Comparison of ENCODE assay signal across 9 mouse cellular contexts in the genomic region with DNA sequence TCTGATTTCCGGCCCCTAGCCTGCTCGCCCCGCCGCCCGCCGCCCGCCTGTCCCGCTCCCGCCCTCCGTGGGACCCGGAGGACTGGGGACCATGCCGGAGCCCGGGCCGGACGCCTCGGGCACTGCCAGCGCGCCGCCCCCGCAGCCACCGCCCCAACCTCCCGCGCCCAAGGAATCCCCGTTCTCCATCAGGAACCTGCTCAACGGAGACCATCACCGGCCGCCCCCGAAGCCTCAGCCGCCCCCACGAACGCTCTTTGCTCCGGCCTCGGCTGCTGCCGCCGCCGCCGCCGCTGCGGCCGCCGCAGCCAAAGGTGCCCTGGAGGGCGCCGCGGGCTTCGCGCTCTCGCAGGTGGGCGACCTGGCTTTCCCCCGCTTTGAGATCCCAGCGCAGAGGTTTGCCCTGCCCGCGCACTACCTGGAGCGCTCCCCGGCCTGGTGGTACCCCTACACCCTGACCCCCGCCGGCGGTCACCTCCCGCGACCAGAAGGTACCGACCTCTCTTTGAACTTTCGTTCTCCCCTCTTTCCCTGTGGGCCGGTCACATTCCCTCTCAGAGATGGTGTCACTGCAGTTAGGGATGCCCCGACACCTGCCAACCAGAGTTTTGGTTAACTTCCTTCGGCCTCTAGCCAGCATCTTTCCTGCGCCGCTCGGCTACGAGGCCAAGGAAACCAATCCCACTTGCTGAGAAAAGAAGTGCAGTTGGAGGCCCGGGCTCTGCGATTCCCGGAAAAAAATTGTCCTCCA. TPM values are rescaled to one million over a fixed set of nuclear protein-coding genes. Genes with fewer than 3 reads are reported as not detected.
DNase-seq lines count a peak whose midpoint lies in the region; ATAC-seq and TF ChIP-seq lines count a peak whose summit lies in the region.
"Had no signal": no experiment of that assay in that cellular context is flagged by ENCODE, and none has a peak within 500 bp of the region (broad histone marks: within the 10 kb centered on the region; RNA-seq: fewer than 3 reads in every experiment).

No protein-coding gene starts in this region.

- peak overlapping the region; percentile 14; the same call in 1 of the 2 replicates for H3K9ac ChIP-seq in forebrain, embryonic 11.5 days (ENCODE audit: low read length)

- peak overlapping the region; percentile 34 for H3K4me3 ChIP-seq in forebrain, embryonic 11.5 days (ENCODE audit: low read depth, low read length)
- peak overlapping the region; percentile 57 for H3K4me3 ChIP-seq in limb, embryonic 10.5 days
- no peak overlapping the region for H3K4me3 ChIP-seq in thymus, adult 2 months (ENCODE audit: control insufficient read depth, insufficient read depth, low read length)
- H3K4me3 ChIP-seq: left cerebral cortex, adult 2 months had no signal

- H3K9me3 ChIP-seq in forebrain, embryonic 11.5 days (ENCODE audit: control insufficient read depth, low read length) = no peaks in the 10 kb centered on the region
- no peaks in the 10 kb centered on the region for H3K9me3 ChIP-seq in limb, embryonic 10.5 days (replicated peaks)

- DNase-seq in kidney, postnatal 4 days = peak; percentile 22 to 27
- no peak for DNase-seq in kidney, adult 11 months
- no peak for DNase-seq in forebrain, embryonic 11.5 days (ENCODE audit: low spot score)
- peak; percentile 67 for DNase-seq in limb, embryonic 10.5 days (ENCODE audit: low spot score)
- peak; percentile 37 for DNase-seq in retina, embryonic 14.5 days (ENCODE audit: low spot score)
- no peak for DNase-seq in adrenal gland, postnatal 36 days
- no peak for DNase-seq in urinary bladder, postnatal 36 days (ENCODE audit: low spot score in 2 of 2)
- DNase-seq in thymus, adult 2 months = no peak

- no peak overlapping the region for H3K27ac ChIP-seq in forebrain, embryonic 11.5 days (ENCODE audit: low read depth, low read length)
- peak overlapping the region; percentile 51 for H3K27ac ChIP-seq in limb, embryonic 10.5 days
- H3K27ac ChIP-seq in thymus, adult 2 months (ENCODE audit: control insufficient read depth, insufficient read depth, low read length) = no peak overlapping the region
- H3K27ac ChIP-seq: left cerebral cortex, adult 2 months had no signal

- peaks cover 96% of the 10 kb centered on the region for H3K27me3 ChIP-seq in forebrain, embryonic 11.5 days (ENCODE audit: control insufficient read depth, insufficient read depth, low read length)
- H3K27me3 ChIP-seq in limb, embryonic 10.5 days (ENCODE audit: low read depth, poor library complexity, severe bottlenecking) = peaks cover 100% of the 10 kb centered on the region
- H3K27me3 ChIP-seq in thymus, adult 2 months (ENCODE audit: control insufficient read depth, insufficient read depth, low read length) = peaks cover 28% of the 10 kb centered on the region

- peaks cover 22% of the 10 kb centered on the region for H3K4me1 ChIP-seq in forebrain, embryonic 11.5 days (replicated peaks; ENCODE audit: control insufficient read depth, insufficient read depth, low read length)
- peaks cover 32% of the 10 kb centered on the region for H3K4me1 ChIP-seq in limb, embryonic 10.5 days
- H3K4me1 ChIP-seq in thymus, adult 2 months (replicated peaks; ENCODE audit: control insufficient read depth, insufficient read depth, low read length) = no peaks in the 10 kb centered on the region

- no peak for TF ChIP-seq POLR2A in thymus, adult 2 months (IDR thresholded peaks at IDR 0.05; ENCODE audit: control insufficient read depth, extremely low read depth, insufficient read depth, low read length, poor library complexity)

- WGBS in forebrain, embryonic 11.5 days = 1% methylated on average over 69 of the region's 71 CpGs
- under 1% methylated on average over 71 of the region's 71 CpGs for WGBS in limb, embryonic 10.5 days
- 3% methylated on average over 69 of the region's 71 CpGs for WGBS in thymus, adult 2 months

- peak; percentile 40; the same call in 1 of the 2 replicates for ATAC-seq in forebrain, embryonic 11.5 days (replicated peaks; ENCODE audit: low FRiP score)

- no peaks in the 10 kb centered on the region for H3K36me3 ChIP-seq in forebrain, embryonic 11.5 days (ENCODE audit: control insufficient read depth, insufficient read depth, low read length)
- no peaks in the 10 kb centered on the region for H3K36me3 ChIP-seq in limb, embryonic 10.5 days
- no peaks in the 10 kb centered on the region for H3K36me3 ChIP-seq in thymus, adult 2 months (ENCODE audit: control insufficient read depth, insufficient read depth, low read length)

- no peak for TF ChIP-seq CTCF in thymus, adult 2 months (IDR thresholded peaks at IDR 0.05; ENCODE audit: borderline replicate concordance, control insufficient read depth, extremely low read depth, insufficient read depth, low read length, poor library complexity)

- H3K4me2 ChIP-seq in forebrain, embryonic 11.5 days (ENCODE audit: low read depth, low read length, severe bottlenecking) = peak overlapping the region; percentile 79

RNA-seq across cellular contexts. Expression of a gene that starts 0.4 kb away (rescaled TPM):
- 0.29 and 0.31 TPM in 2 replicates for polyA plus RNA-seq in forebrain, embryonic 11.5 days (2014; fragmentation: Nextera tagmentation; extraction: Ambion mirVana)
- not detected in 2 replicates for polyA plus RNA-seq in limb, embryonic 10.5 days (2016; fragmentation: Nextera tagmentation; extraction: Ambion mirVana)
- total RNA-seq in adrenal gland, postnatal 36 days (2021) = not detected
- polyA plus RNA-seq in thymus, adult 2 months (2012; rRNA removed) = 0.75 and 1.0 TPM in 2 replicates
- total RNA-seq: left cerebral cortex, adult 2 months had no signal

RNA-seq across cellular contexts. Expression of a gene that starts 5.5 kb away (rescaled TPM):
- 0.61 and 0.68 TPM in 2 replicates for polyA plus RNA-seq in forebrain, embryonic 11.5 days (2014; fragmentation: Nextera tagmentation; extraction: Ambion mirVana)
- not detected in 2 replicates for polyA plus RNA-seq in limb, embryonic 10.5 days (2016; fragmentation: Nextera tagmentation; extraction: Ambion mirVana)
- not detected for total RNA-seq in adrenal gland, postnatal 36 days (2021)
- 0.38 and 0.42 TPM in 2 replicates for polyA plus RNA-seq in thymus, adult 2 months (2012; rRNA removed)
- total RNA-seq: left cerebral cortex, adult 2 months had no signal

RNA-seq across cellular contexts. Expression of a gene that starts 17.0 kb away (rescaled TPM):
- 256 and 281 TPM in 2 replicates for polyA plus RNA-seq in forebrain, embryonic 11.5 days (2014; fragmentation: Nextera tagmentation; extraction: Ambion mirVana)
- polyA plus RNA-seq in limb, embryonic 10.5 days (2016; fragmentation: Nextera tagmentation; extraction: Ambion mirVana) = 338 and 339 TPM in 2 replicates
- 10 to 100 TPM; 74.7 to 79.1 TPM for total RNA-seq in adrenal gland, postnatal 36 days (2021)
- 194 and 196 TPM in 2 replicates for polyA plus RNA-seq in thymus, adult 2 months (2012; rRNA removed)

Comparison
In these comparisons a context has a peak if more than half of its experiments do, and no peak if none do; other contexts are left out.
1. DNase-seq: peak in kidney, postnatal 4 days (2 of 2), limb, embryonic 10.5 days (single experiment) and retina, embryonic 14.5 days (single experiment); none in kidney, adult 11 months (single experiment), forebrain, embryonic 11.5 days (single experiment), adrenal gland, postnatal 36 days (0 of 2), urinary bladder, postnatal 36 days (0 of 2) and thymus, adult 2 months (single experiment).